Mouse (Mus musculus) c-Kit-positive CD71-positive TER-119-negative erythroid progenitor cells, embryonic 14.5 days (primary cell): Measurements from ENCODE around the gene Rorb.

Source experiments
- DNase-seq: peaks from one replicate; pipeline ENCODE4 v3.0.0-alpha.2; 2013; ENCODE audit warnings: low read depth

The Rorb gene

GRCm38 (mm10) chr19:19110793-19111427, at the start of gene Rorb:
Gene Rorb (minus strand): TSS chr19:19111196.
- DNase-seq = peak; percentile 36

- DNase-seq = no peak
These were observed 37.9 kb upstream of the Rorb start for GRCm38 (mm10) chr19:19148847-19149246.

GRCm38 (mm10) chr19:19144447-19144846, 33.5 kb upstream of the Rorb start:
- DNase-seq = no peak

GRCm38 (mm10) chr19:19136856-19137255, 25.9 kb upstream of the Rorb start:
- no peak for DNase-seq

GRCm38 (mm10) chr19:19135838-19136237, 24.8 kb upstream of the Rorb start:
- DNase-seq = no peak

GRCm38 (mm10) chr19:19122324-19122723, 11.3 kb upstream of the Rorb start:
- no peak for DNase-seq

- DNase-seq = no peak
These were observed 1.2 kb upstream of the Rorb start for GRCm38 (mm10) chr19:19112180-19112579.

- no peak for DNase-seq
These were observed 603 bp upstream of the Rorb start for GRCm38 (mm10) chr19:19111428-19112170.

GRCm38 (mm10) chr19:19110011-19110768, 806 bp downstream of the Rorb start:
- DNase-seq = no peak

GRCm38 (mm10) chr19:19108596-19109381, 2.2 kb downstream of the Rorb start:
- no peak for DNase-seq

- DNase-seq = no peak
These were observed 6.4 kb downstream of the Rorb start for GRCm38 (mm10) chr19:19104581-19104980.

- DNase-seq = no peak
These were observed 13.8 kb downstream of the Rorb start for GRCm38 (mm10) chr19:19097149-19097548.

GRCm38 (mm10) chr19:19089427-19089826, 21.6 kb downstream of the Rorb start:
- no peak for DNase-seq

GRCm38 (mm10) chr19:19077880-19078279, 33.1 kb downstream of the Rorb start:
- DNase-seq = no peak

- no peak for DNase-seq
These were observed 36.2 kb downstream of the Rorb start for GRCm38 (mm10) chr19:19074756-19075155.

GRCm38 (mm10) chr19:19058710-19059398, 52.1 kb downstream of the Rorb start:
- DNase-seq = no peak

- DNase-seq = no peak
These were observed 52.8 kb downstream of the Rorb start for GRCm38 (mm10) chr19:19058201-19058600.

GRCm38 (mm10) chr19:19043138-19043537, 67.9 kb downstream of the Rorb start:
- no peak for DNase-seq

GRCm38 (mm10) chr19:19040800-19041199, 70.2 kb downstream of the Rorb start:
- DNase-seq = no peak

- no peak for DNase-seq
These were observed 76.3 kb downstream of the Rorb start for GRCm38 (mm10) chr19:19034482-19035315.

- no peak for DNase-seq
These were observed 77.0 kb downstream of the Rorb start for GRCm38 (mm10) chr19:19033974-19034373.
